Mouse (Mus musculus) CD4-positive, CD25-positive, alpha-beta regulatory T cell, adult 4 months (primary cell): ENCODE data around the gene Pigr. TPM values are rescaled to one million over a fixed set of nuclear protein-coding genes. Genes with fewer than 3 reads are reported as not detected.

Experiments used
- ATAC-seq: one replicate; pipeline ENCODE4 v1.8.0; 2017
- polyA plus RNA-seq, 2 experiments: library from polyadenylated mRNA; unstranded; fragments of 100-300 nt; shearing (Covaris generic); gene quantifications; one replicate each; pipeline ENCODE4 v1.2.1; 2017

The Pigr gene
- polyA plus RNA-seq, 2 experiments from 2014 or later, result 0.98 TPM; not detected in 1

- no peak for ATAC-seq
These were observed 53.4 kb downstream of the Pigr start for GRCm38 (mm10) chr1:130879927-130880326.

- no peak for ATAC-seq
These were observed 56.7 kb downstream of the Pigr start for GRCm38 (mm10) chr1:130883146-130883545.

- ATAC-seq, result no peak
These were observed 60.9 kb downstream of the Pigr start, which contains the start of gene Il24 for GRCm38 (mm10) chr1:130887354-130887753. Il24 (minus strand) TSS chr1:130887454.

GRCm38 (mm10) chr1:130892446-130892845 lies 66.0 kb downstream of the Pigr start:
- no peak for ATAC-seq

- ATAC-seq, result no peak
These were observed 67.0 kb downstream of the Pigr start for GRCm38 (mm10) chr1:130893329-130894040.

GRCm38 (mm10) chr1:130894468-130894867 lies 68.0 kb downstream of the Pigr start:
- no peak for ATAC-seq

Other genes starting within 250 kb of the Pigr start
- gene Zp3r, start 197.1 kb upstream of the Pigr start, polyA plus RNA-seq, result not detected
- gene C4bp, start 165.1 kb upstream of the Pigr start, polyA plus RNA-seq, result not detected
- not detected for gene Gm29427, start 110.9 kb upstream of the Pigr start, polyA plus RNA-seq
- 10 to 100 TPM; 20.7 to 21.8 TPM for gene Yod1, start 109.4 kb upstream of the Pigr start, polyA plus RNA-seq
- 1 to 10 TPM; 2.2 to 5.2 TPM for gene Pfkfb2, start 97.4 kb upstream of the Pigr start, polyA plus RNA-seq
- under 1 TPM in 1 of 2 experiments, not detected in 1; 0.15 TPM for gene AA986860, start 94.7 kb upstream of the Pigr start, polyA plus RNA-seq
- under 1 TPM; 0.43 to 0.71 TPM for gene Fcamr, start 25.8 kb upstream of the Pigr start, polyA plus RNA-seq
- 1 to 10 TPM; 2.0 to 4.4 TPM for gene Fcmr, start 39.0 kb downstream of the Pigr start, polyA plus RNA-seq
- gene Il24, start 60.8 kb downstream of the Pigr start, polyA plus RNA-seq, result not detected
- not detected for gene Il20, start 84.8 kb downstream of the Pigr start, polyA plus RNA-seq
- gene Il19, start 113.4 kb downstream of the Pigr start, polyA plus RNA-seq, result not detected
- 10 to 100 TPM in 1 of 2 experiments, 1 to 10 TPM in 1; 5.9 to 13.6 TPM for gene Il10, start 193.2 kb downstream of the Pigr start, polyA plus RNA-seq